Mouse (Mus musculus): ENCODE measurements around the gene Gm11172.
"Not testable (repeated sequence)": the region's sequence is repeated elsewhere in the genome, so short reads cannot be mapped to it uniquely, and the experiment has no call there.

The Gm11172 gene

DNA sequence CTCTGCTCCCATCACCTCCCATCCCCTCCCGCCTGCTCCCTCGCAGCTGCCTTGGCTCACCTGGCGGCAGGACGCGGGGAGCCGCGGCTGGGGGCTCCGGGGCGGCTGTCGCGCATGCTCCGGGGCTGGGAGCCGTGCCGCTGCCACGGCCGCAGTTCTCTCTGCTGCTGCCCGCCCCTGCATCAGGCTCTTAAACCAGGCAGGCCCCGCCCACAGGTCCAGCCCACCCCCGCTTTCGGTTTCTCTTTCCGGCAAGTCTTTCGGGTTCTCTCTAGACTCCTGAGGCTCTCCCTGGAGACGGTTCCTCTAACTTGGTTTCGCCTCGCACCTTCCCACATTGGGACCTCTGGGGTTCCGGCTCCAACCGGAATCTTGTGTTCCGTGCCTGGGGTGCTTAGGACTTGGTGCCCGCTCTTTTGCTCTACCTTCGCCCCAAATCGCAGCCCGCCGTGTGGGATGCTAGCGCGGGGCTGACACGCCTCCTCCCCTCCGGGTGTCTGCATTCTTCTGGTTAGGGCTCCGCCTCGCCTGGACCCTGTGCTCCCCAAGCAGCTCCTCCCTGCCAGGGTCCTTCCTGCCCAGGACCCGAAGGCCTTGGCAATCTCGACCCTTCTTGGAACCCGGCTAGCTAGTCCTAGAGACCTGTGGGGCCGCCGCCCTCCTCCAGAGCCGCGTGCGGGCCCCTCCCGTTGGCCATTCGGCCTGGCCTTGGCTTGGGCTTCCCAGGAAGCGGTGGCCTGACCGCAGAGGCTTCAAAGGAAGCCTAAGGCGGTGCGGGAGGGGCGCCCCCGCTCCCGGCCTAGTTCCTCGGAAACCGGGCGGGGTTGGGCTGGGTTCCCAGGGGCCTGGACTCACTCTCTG lies 27.1 kb upstream of the Gm11172 start, which contains the start of gene Socs1:
TSS of gene Socs1 (minus strand) at position 166 of the 861 bp plus-strand sequence.
- in situ Hi-C loops (cut with MboI), result no loop called here

GRCm38 (mm10) chr16:10786288-10786687 lies 26.4 kb upstream of the Gm11172 start:
- in situ Hi-C loops (cut with MboI), result no loop called here

DNA sequence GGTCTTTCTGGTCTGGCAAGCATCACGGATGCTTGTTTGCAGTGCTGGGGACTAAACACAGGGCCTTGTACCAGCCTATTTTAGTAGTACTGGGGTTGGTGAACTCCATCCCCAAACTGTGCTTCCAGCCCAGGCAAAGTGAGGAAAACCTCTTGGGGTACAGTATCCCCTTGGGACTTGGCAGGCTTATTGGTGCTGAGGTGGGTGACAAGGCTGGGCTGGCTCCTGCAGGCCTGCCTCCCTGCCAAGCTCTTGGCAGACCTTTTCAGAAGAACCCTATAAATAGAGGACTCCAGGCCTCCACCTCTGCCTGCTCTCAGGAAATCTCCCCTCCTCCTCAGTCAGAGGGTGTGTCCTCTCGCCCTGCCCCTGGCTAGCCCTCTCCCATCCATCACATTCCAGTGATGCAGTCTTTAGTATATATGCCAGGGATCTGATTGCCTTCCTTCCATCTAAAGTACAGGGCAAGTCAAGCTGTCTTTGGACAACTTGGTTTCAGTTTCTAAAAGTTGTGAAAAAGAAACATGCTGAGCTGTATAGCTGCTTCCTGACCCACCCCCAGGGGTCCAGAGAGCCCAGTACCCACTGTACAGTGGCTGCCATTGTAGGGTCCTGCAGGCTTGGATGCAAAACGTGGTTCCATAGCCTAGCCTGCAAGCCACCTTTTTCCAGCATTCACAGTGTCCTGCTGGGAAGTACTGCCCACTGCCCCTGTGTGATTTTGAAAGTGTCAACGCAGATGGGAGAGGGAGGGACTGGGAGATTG lies 25.8 kb upstream of the Gm11172 start:
- in situ Hi-C loops (cut with MboI), result no loop called here

GRCm38 (mm10) chr16:10787548-10788058 lies 25.1 kb upstream of the Gm11172 start:
- in situ Hi-C loops (cut with MboI), result no loop called here

DNA sequence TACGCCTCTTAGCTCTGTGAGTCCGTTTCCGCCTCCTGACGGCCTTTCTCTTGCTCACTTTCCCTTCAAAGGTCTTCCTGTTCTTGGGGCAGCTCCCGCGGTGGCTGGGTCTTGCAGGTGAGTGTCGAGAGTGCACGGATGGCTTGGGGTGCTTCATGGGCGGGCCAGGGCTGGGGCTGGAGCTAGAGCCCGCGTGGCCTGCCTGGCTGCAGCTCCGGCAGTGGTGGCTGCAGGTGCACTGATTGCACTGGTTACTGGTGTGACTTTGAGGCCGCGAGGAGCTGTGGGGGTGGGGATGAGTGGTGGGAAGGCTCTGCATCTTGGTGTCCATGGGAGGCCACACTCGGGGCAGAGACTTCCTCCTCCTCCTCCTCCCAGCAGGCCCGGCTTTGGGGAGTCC lies 24.4 kb upstream of the Gm11172 start, which contains the start of gene Tnp2:
TSS of gene Tnp2 (minus strand) at position 390 of the 400 bp plus-strand sequence.
- in situ Hi-C loops (cut with MboI), result no loop called here

- in situ Hi-C loops (cut with MboI), result no loop called here
These were observed 23.8 kb upstream of the Gm11172 start for GRCm38 (mm10) chr16:10788866-10789265.

DNA sequence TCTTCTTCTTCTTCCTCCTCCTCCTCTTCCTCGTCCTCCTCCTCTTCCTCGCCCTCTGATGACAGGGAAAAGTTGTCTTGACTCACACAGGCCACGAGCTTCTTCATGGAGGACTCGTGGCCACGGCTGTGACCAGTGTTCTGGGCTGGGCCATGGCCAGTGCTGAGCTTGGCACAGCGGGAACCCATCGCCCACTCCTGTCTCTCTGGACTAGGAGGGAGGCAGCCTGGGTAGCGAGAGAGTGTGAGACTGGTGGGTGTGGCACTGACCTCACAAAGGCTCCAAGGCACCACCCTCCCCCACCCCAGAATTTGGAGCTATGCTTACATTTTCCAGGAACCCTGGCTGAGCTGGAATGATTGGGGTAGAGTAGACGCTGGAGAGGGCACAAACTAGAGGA lies 22.0 kb upstream of the Gm11172 start, which contains the start of gene Prm3:
TSS of gene Prm3 (minus strand) at position 213 of the 400 bp plus-strand sequence.
- in situ Hi-C loops (cut with MboI), result no loop called here

DNA sequence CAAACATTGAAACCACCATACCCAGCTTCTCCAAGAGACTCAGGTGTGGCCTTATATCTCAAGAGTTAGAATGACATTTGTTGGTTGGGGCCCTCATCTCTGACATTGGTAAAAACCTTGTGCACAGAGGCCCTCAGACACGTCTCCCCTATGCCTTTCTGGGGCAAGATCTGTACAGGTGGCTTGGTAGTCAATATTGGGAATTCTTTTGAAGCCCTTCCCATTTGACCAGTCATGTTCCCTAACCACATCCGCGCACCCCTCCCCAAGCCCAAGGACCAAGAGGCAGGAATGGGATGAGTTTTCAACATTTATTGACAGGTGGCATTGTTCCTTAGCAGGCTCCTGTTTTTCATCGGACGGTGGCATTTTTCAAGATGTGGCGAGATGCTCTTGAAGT lies 16.7 kb upstream of the Gm11172 start, which contains the start of gene Prm2:
TSS of gene Prm2 (minus strand) at position 101 of the 400 bp plus-strand sequence.
- in situ Hi-C loops (cut with MboI), result no loop called here

GRCm38 (mm10) chr16:10802420-10802819 lies 10.3 kb upstream of the Gm11172 start:
- in situ Hi-C loops (cut with MboI), result not testable (repeated sequence)

- in situ Hi-C loops (cut with MboI), result no loop called here
These were observed 6.8 kb upstream of the Gm11172 start, which contains the start of gene Prm1 for GRCm38 (mm10) chr16:10805789-10806527. Gene Prm1 (minus strand): TSS chr16:10805839.

GRCm38 (mm10) chr16:10810376-10810775 lies 2.3 kb upstream of the Gm11172 start:
- in situ Hi-C loops (cut with MboI), result no loop called here

- in situ Hi-C loops (cut with MboI), result no loop called here
These were observed 1.0 kb downstream of the Gm11172 start for GRCm38 (mm10) chr16:10813726-10814125.

DNA sequence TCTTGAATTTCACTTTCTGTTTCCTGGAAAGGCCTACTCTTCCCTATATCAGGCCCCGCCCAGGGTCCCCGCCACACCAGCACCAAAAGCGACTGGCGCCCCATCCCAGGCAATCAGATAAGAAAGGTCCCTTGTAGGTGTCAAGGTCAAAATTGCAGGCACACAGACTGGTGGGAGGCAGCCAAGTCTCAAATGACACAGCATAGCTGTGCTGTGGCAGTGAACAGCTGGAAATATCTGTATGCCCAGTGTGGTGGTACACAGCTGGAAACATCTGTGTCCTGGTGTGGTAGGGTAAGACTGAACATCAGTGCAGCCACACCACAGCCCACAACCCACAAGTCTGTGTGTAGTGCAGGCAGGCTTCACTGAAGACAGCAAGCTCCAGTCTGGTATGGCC lies 2.1 kb downstream of the Gm11172 start:
- in situ Hi-C loops (cut with MboI), result no loop called here

DNA sequence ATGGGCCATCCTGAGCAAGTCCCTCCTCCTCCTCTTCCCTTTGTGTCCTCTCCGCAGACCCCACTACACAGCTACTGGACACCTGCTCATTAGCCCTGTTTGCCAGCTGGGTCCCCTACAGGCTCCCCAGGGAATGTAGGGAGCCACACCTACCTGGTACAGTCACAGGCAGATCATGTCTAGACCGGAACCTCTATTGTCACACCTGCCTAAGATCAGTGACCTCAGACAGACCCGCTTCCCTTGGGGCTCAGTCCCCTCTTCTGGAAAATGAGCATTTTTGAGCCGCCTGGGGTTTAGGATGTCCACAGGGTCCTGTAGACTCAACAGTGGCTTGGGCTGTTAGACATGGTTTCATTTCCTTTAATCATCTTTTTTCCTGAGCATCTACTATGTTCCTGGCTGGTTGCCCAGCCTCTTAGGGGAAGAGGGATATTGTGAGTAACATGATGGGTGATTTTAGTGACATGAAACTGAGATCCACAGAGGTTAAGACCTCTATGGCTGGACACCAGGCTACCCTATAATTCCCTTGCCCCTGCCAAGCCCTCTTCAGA lies 5.9 kb downstream of the Gm11172 start:
- in situ Hi-C loops (cut with MboI), result no loop called here

DNA sequence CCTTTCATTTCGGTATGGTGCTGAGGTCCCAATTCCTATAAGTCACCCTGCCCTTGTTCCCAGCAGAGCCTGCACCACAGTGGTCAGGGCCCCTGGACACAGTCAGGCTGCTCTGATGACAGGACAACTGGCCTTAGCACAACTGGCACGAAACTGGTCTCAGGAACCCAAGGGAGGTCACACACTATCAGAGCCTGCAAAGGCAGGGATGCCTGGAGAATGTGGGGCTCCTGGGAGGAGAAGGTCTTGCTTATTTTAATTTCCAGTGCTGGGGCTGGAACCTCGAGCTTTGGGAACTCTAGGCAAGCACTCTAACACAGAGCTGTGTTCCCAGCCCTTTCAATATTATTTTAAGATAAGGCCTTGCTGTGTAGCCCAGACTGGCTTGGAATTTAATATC lies 7.3 kb downstream of the Gm11172 start:
- in situ Hi-C loops (cut with MboI), result no loop called here

GRCm38 (mm10) chr16:10821387-10821786 lies 8.7 kb downstream of the Gm11172 start:
- in situ Hi-C loops (cut with MboI), result no loop called here

- in situ Hi-C loops (cut with MboI), result no loop called here
These were observed 11.8 kb downstream of the Gm11172 start for GRCm38 (mm10) chr16:10824536-10824935.

GRCm38 (mm10) chr16:10825840-10826239 lies 13.1 kb downstream of the Gm11172 start:
- in situ Hi-C loops (cut with MboI), result no loop called here

- in situ Hi-C loops (cut with MboI), result no loop called here
These were observed 14.6 kb downstream of the Gm11172 start for GRCm38 (mm10) chr16:10827269-10827668.

GRCm38 (mm10) chr16:10827766-10828460 lies 15.2 kb downstream of the Gm11172 start:
- in situ Hi-C loops (cut with MboI), result no loop called here

GRCm38 (mm10) chr16:10828461-10828805 lies 15.7 kb downstream of the Gm11172 start:
- in situ Hi-C loops (cut with MboI), result no loop called here

Measured in mature B cell (primary cell).